Mouse (Mus musculus) liver, embryonic 14.5 days (tissue): ENCODE results near the gene Epsti1. TPM values are rescaled to one million over a fixed set of nuclear protein-coding genes. Genes with fewer than 3 reads are reported as not detected.

Experiments
- ATAC-seq: fragments of 200-750 bp; cut with Nextera tagmentation; 2 replicates; pipeline ENCODE4 v1.8.0; 2017; ENCODE audit warnings: moderate number of reproducible peaks, mild to moderate bottlenecking, moderate library complexity; ENCODE audit not compliant: insufficient read depth
- DNase-seq, 3 experiments: peaks; one replicate each; pipeline ENCODE4 v3.0.0-alpha.2; 2012 to 2013; ENCODE audit warnings: low read depth in 3 of 3, low spot score in 3 of 3
- H3K27ac ChIP-seq: fragments of 300-500 bp; sonication (generic); 2 replicates; pipeline ENCODE4 v1.5.1; 2014; ENCODE audit warnings: moderate library complexity, mild to moderate bottlenecking, control low read depth, inconsistent platforms
- H3K27me3 ChIP-seq: fragments of 300-500 bp; sonication (generic); 2 replicates; pipeline ENCODE4 v1.6.1; 2014; ENCODE audit warnings: mild to moderate bottlenecking, low read length, moderate library complexity; ENCODE audit not compliant: control insufficient read depth, insufficient read depth
- H3K36me3 ChIP-seq: fragments of 300-500 bp; sonication (generic); replicated peaks from 2 replicates; pipeline ENCODE4 v1.6.1; 2014; ENCODE audit warnings: low read depth; ENCODE audit not compliant: control insufficient read depth, insufficient read depth
- H3K4me1 ChIP-seq, 2 experiments: fragments of 200-500 bp in 1 of 2; fragments of 300-500 bp in 1 of 2; sonication (generic) in 1 of 2; replicated peaks; 2 replicates each; pipeline ENCODE4 v1.6.1; 2012 to 2014; ENCODE audit warnings: antibody characterized with exemption in 1 of 2, inconsistent platforms in 1 of 2, low read length in 1 of 2; ENCODE audit not compliant: control insufficient read depth in 2 of 2, insufficient read depth in 2 of 2
- H3K4me2 ChIP-seq: fragments of 300-500 bp; sonication (generic); 2 replicates; pipeline ENCODE4 v1.6.1; 2014; ENCODE audit warnings: low read depth, mild to moderate bottlenecking, control low read depth, moderate library complexity
- H3K4me3 ChIP-seq, 2 experiments: fragments of 200-500 bp in 1 of 2; fragments of 300-500 bp in 1 of 2; sonication (generic) in 1 of 2; 2 replicates each; pipeline ENCODE4 v1.5.1; 2012 to 2014; ENCODE audit warnings: low read depth in 2 of 2, low read length in 2 of 2, mild to moderate bottlenecking in 2 of 2, control low read depth in 1 of 2, inconsistent platforms in 1 of 2, moderate library complexity in 1 of 2; ENCODE audit not compliant: insufficient read depth in 1 of 2
- H3K9ac ChIP-seq: fragments of 300-500 bp; sonication (generic); replicated peaks from 2 replicates; pipeline ENCODE4 v1.6.1; 2014; ENCODE audit warnings: mild to moderate bottlenecking, control low read depth, moderate library complexity
- H3K9me3 ChIP-seq: fragments of 300-500 bp; sonication (generic); 2 replicates; pipeline ENCODE4 v1.6.1; 2016; ENCODE audit warnings: low read length, mixed read lengths; ENCODE audit not compliant: control insufficient read depth
- CTCF ChIP-seq: IDR thresholded peaks from 2 replicates; pipeline ENCODE4 v1.5.1; 2016; ENCODE audit warnings: antibody characterized with exemption, low read depth, control low read depth
- EP300 ChIP-seq: IDR thresholded peaks from 2 replicates; pipeline ENCODE4 v1.6.1; 2016; ENCODE audit warnings: antibody characterized with exemption, low read depth
- WGBS: fragments of 180-500 bp; shearing (Covaris S2); extraction: QIAGEN DNeasy Blood & Tissue Kit; methylation state at CpG from one replicate; pipeline ENCODE4 v1.1.7; 2014; ENCODE audit not compliant: insufficient replicate concordance; 5-methylcytosine and 5-hydroxymethylcytosine counted together
- polyA plus RNA-seq, 2 experiments: library from polyadenylated mRNA; depleted of rRNA in 1 of 2; stranded (reverse) in 1 of 2; unstranded in 1 of 2; fragments of >200 nt; fragmentation: Nextera tagmentation in 1 of 2; extraction: Ambion mirVana in 1 of 2; gene quantifications; 2 replicates each; pipeline versions ENCODE4 v1.2.1 to v1.2.3; 2012 to 2014

The Epsti1 gene
- polyA plus RNA-seq, 2 experiments: 1.0 to 1.1 TPM

DNA sequence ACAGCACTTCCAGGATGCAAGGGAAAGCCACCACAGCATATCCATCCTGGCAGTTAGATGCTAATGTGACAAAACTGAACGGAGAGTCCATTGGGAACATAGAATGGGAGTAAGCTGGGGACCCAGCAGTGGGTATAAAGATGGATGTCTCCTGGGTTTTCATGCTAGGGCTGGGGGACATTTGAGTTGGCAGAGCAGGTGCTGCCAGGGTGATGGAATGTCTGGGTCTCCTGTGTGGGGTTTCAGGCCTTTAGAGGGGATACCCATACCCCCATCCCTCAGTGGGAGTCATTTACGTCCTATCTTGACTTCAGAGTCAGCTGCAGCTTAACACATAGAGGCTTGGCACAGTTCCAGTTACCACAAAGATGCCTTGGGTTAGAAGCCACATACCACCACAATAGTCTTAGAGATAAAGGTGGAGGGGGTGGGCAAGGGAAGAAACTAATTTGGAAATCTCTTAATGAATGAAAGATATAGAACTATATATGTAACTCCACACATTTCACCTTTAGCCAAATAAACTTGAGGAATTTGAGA, 25.2 kb downstream of the Epsti1 start:
- no peak for DNase-seq
- 32% methylated on average over 2 of the region's 2 CpGs for WGBS
- ATAC-seq: no peak

GRCm38 (mm10) chr14:77932150-77933047, 28.4 kb downstream of the Epsti1 start:
- no peak overlapping the region for H3K4me3 ChIP-seq
- WGBS: 26% methylated on average over 12 of the region's 12 CpGs
- ATAC-seq: no peak
- TF ChIP-seq EP300: no peak
- no peak for TF ChIP-seq CTCF
- no peak overlapping the region for H3K27ac ChIP-seq
- peaks cover 0 to 4% of the 10 kb centered on the region in 2 experiments; a peak in 1 of 4 replicates for H3K4me1 ChIP-seq
- no peaks in the 10 kb centered on the region for H3K27me3 ChIP-seq
- no peaks in the 10 kb centered on the region for H3K36me3 ChIP-seq
- H3K4me2 ChIP-seq: no peak overlapping the region
- no peak overlapping the region for H3K9ac ChIP-seq
- H3K9me3 ChIP-seq: no peaks in the 10 kb centered on the region
- no peak for DNase-seq

More for the DNA sequence above, 25.2 kb downstream of the Epsti1 start:
- H3K27me3 ChIP-seq: no peaks in the 10 kb centered on the region
- H3K4me3 ChIP-seq: no peak overlapping the region
- H3K36me3 ChIP-seq: no peaks in the 10 kb centered on the region
- no peak overlapping the region for H3K27ac ChIP-seq
- H3K9ac ChIP-seq: no peak overlapping the region
- no peaks in the 10 kb centered on the region for H3K9me3 ChIP-seq
- TF ChIP-seq EP300: no peak
- no peak for TF ChIP-seq CTCF
- no peak overlapping the region for H3K4me2 ChIP-seq
- H3K4me1 ChIP-seq: peaks cover 0 to 4% of the 10 kb centered on the region in 2 experiments; a peak in 1 of 4 replicates

DNA sequence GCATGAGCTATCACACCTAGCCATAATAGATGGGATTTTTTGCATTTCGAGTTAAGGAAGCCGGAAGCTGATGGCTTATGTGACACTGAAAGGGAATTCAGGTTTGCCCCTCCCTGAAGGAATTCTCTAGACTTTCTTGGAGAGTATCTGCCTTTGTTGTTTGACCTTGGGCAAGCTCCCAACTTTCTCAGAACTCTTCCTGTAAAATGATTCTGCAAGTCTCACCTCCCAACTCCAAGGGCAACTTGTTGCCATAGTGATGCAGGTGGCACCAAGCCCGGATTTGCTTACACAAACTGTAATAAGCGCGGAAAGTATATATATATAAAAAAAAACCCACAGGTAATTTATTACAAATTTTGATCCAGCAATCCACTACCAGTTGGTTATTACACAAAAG, 29.2 kb downstream of the Epsti1 start:
- no peaks in the 10 kb centered on the region for H3K9me3 ChIP-seq

GRCm38 (mm10) chr14:77934431-77934830, 30.4 kb downstream of the Epsti1 start:
- H3K36me3 ChIP-seq: no peaks in the 10 kb centered on the region
- ATAC-seq (no peak), DNase-seq (no peak)
- 37% methylated on average over 3 of the region's 3 CpGs for WGBS
- H3K4me3 ChIP-seq: no peak overlapping the region
- H3K27ac ChIP-seq: no peak overlapping the region
- H3K9ac ChIP-seq: no peak overlapping the region
- no peaks in the 10 kb centered on the region for H3K9me3 ChIP-seq
- H3K27me3 ChIP-seq: no peaks in the 10 kb centered on the region
- peaks cover 0 to 4% of the 10 kb centered on the region in 2 experiments; a peak in 1 of 4 replicates for H3K4me1 ChIP-seq
- TF ChIP-seq CTCF: no peak
- TF ChIP-seq EP300: no peak
- no peak overlapping the region for H3K4me2 ChIP-seq

More for the DNA sequence above, 29.2 kb downstream of the Epsti1 start:
- Histone ChIP-seq H3K4me2 (no peak overlapping the region), H3K9ac (no peak overlapping the region), H3K27ac (no peak overlapping the region), H3K4me3 (no peak overlapping the region), H3K4me1 (peaks cover 0 to 4% of the 10 kb centered on the region in 2 experiments; a peak in 1 of 4 replicates), H3K27me3 (no peaks in the 10 kb centered on the region), H3K36me3 (no peaks in the 10 kb centered on the region)
- DNase-seq (no peak), ATAC-seq (no peak)
- no peak for TF ChIP-seq EP300
- TF ChIP-seq CTCF: no peak
- 74% methylated on average over 5 of the region's 5 CpGs for WGBS

- Histone ChIP-seq H3K4me1 (no peaks in the 10 kb centered on the region), H3K36me3 (no peaks in the 10 kb centered on the region), H3K4me3 (no peak overlapping the region), H3K27ac (no peak overlapping the region), H3K27me3 (no peaks in the 10 kb centered on the region), H3K4me2 (no peak overlapping the region), H3K9ac (no peak overlapping the region), H3K9me3 (no peaks in the 10 kb centered on the region)
- WGBS: 58% methylated on average over 1 of the region's 1 CpGs
- no peak for ATAC-seq
- TF ChIP-seq EP300 (no peak), CTCF (no peak)
- DNase-seq: no peak
Observed at GRCm38 (mm10) chr14:77941105-77941504, 37.1 kb downstream of the Epsti1 start.
